Mouse (Mus musculus) stomach, postnatal 0 days (tissue): ENCODE results near the gene Tbxa2r.

ENCODE experiments used
- CTCF ChIP-seq: IDR thresholded peaks from 2 replicates; pipeline ENCODE4 v1.5.1; 2016; ENCODE audit warnings: antibody characterized with exemption, low read depth, mild to moderate bottlenecking, moderate library complexity
- EP300 ChIP-seq: optimal IDR thresholded peaks from 2 replicates; pipeline ENCODE3; 2016; ENCODE audit warnings: antibody characterized with exemption

GRCm38 (mm10) chr10:81332277-81332676 is 3.7 kb downstream of the Tbxa2r start:
- TF ChIP-seq CTCF (no peak), EP300 (no peak)
